Mouse (Mus musculus): ENCODE measurements around the gene Klhl15. TPM values are rescaled to one million over a fixed set of nuclear protein-coding genes. Genes with fewer than 3 reads are reported as not detected.

Gene Klhl15
- polyA plus RNA-seq, 1 experiment from 2014 or later = 10.8 TPM

GRCm38 (mm10) chrX:94302928-94303327 lies 68.5 kb downstream of the Klhl15 start:
- H3K36me3 ChIP-seq = no peaks in the 10 kb centered on the region
- H3K4me2 ChIP-seq (replicated peaks) = no peak overlapping the region
- no peaks in the 10 kb centered on the region for H3K4me1 ChIP-seq
- H3K4me3 ChIP-seq = no peak overlapping the region
- H3K9ac ChIP-seq (replicated peaks) = no peak overlapping the region
- no peaks in the 10 kb centered on the region for H3K9me3 ChIP-seq
- H3K27ac ChIP-seq (replicated peaks) = no peak overlapping the region
- 61% methylated on average over 2 of the region's 2 CpGs for WGBS
- no peak for ATAC-seq (ENCODE audit: low FRiP score, low read depth)
- H3K27me3 ChIP-seq = peaks cover 59% of the 10 kb centered on the region

GRCm38 (mm10) chrX:94321036-94321902 lies 86.9 kb downstream of the Klhl15 start:
- no peak overlapping the region for H3K4me2 ChIP-seq (replicated peaks)
- H3K9ac ChIP-seq (replicated peaks) = no peak overlapping the region
- H3K4me3 ChIP-seq = no peak overlapping the region
- H3K27me3 ChIP-seq = peaks cover 56% of the 10 kb centered on the region
- no peaks in the 10 kb centered on the region for H3K36me3 ChIP-seq
- no peaks in the 10 kb centered on the region for H3K4me1 ChIP-seq
- ATAC-seq (ENCODE audit: low FRiP score, low read depth) = no peak
- H3K27ac ChIP-seq (replicated peaks) = no peak overlapping the region
- no peaks in the 10 kb centered on the region for H3K9me3 ChIP-seq
- WGBS = 66% methylated on average over 11 of the region's 11 CpGs

Small RNA genes within 50 kb of the gene (microRNA-seq; reads per million reads assigned to microRNA genes)
- not detected for gene Mir7673

Other genes starting within 250 kb of the Klhl15 start
- gene Zfx, start 110.9 kb upstream of the Klhl15 start, polyA plus RNA-seq (2016; fragmentation: Nextera tagmentation; extraction: Ambion mirVana) = 32.8 and 33.1 TPM in 2 replicates
- gene Eif2s3x, start 21.7 kb upstream of the Klhl15 start, polyA plus RNA-seq (2016; fragmentation: Nextera tagmentation; extraction: Ambion mirVana) = 98.6 and 113 TPM in 2 replicates
- gene Fam90a1b, start 132.2 kb downstream of the Klhl15 start, polyA plus RNA-seq (2016; fragmentation: Nextera tagmentation; extraction: Ambion mirVana) = 0.09 TPM in 1 of 2 replicates, not detected in the other
- gene Apoo, start 132.5 kb downstream of the Klhl15 start, polyA plus RNA-seq (2016; fragmentation: Nextera tagmentation; extraction: Ambion mirVana) = 108 and 116 TPM in 2 replicates

All from midbrain, embryonic 12.5 days (tissue).